8 mouse cellular contexts compared by ENCODE assay signal in the genomic region with DNA sequence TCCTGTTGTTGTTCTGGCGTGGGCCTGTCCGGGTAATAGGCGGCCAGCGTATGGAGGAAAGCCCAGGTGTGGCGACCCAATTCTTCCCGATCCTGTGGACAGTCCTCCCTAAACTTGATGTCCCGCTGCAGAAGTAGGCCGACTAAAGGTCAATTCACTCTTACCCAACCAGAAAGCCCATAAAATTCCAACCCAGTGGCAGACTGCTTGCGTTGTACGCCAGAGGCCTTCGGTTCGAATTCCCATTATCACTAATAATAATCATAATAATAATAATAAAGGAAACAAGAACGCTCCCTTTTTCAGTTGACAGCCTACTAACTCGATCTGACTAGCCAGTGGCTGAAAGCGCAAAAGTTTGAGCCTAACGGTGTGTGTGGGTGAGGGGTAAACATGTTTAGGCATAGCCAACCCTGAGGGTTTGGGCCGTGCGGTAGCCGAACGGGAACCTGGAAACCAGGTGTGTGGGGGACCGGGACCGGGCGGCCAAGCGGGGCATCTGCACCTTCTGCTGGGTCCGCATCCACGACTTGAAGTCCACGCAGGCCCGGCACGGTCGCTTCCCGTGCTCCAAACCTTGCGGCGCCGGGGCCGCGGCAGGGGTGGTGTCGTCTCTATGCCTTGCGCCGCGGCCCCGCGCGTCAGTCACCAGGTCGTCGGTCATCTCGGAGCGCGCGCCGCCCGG. TPM values are rescaled to one million over a fixed set of nuclear protein-coding genes. Genes with fewer than 3 reads are reported as not detected.
DNase-seq lines count a peak whose midpoint lies in the region; ATAC-seq and TF ChIP-seq lines count a peak whose summit lies in the region.

No protein-coding gene starts in this region.

- peak overlapping the region; percentile 94 for H3K27ac ChIP-seq in lung, embryonic 15.5 days
- H3K27ac ChIP-seq in embryonic facial prominence, embryonic 14.5 days (replicated peaks; ENCODE audit: low read depth, low read length), result peak overlapping the region; percentile 78
- peak overlapping the region; percentile 91 for H3K27ac ChIP-seq in kidney, embryonic 15.5 days

- TF ChIP-seq POLR2A in myocyte (IDR thresholded peaks at IDR 0.05; ENCODE audit: insufficient read length, low read depth), result no peak

- no peaks in the 10 kb centered on the region for H3K9me3 ChIP-seq in lung, embryonic 15.5 days
- H3K9me3 ChIP-seq in embryonic facial prominence, embryonic 14.5 days (ENCODE audit: control insufficient read depth, low read length), result no peaks in the 10 kb centered on the region
- H3K9me3 ChIP-seq in kidney, embryonic 15.5 days (replicated peaks), result no peaks in the 10 kb centered on the region

- WGBS in lung, embryonic 15.5 days, result 5% methylated on average over 45 of the region's 51 CpGs
- WGBS in embryonic facial prominence, embryonic 14.5 days, result 8% methylated on average over 36 of the region's 51 CpGs
- 4% methylated on average over 51 of the region's 51 CpGs for WGBS in kidney, embryonic 15.5 days

- peaks cover 7% of the 10 kb centered on the region for H3K27me3 ChIP-seq in lung, embryonic 15.5 days
- peaks cover 5% of the 10 kb centered on the region for H3K27me3 ChIP-seq in embryonic facial prominence, embryonic 14.5 days (replicated peaks; ENCODE audit: control insufficient read depth, insufficient read depth, low read length)
- peaks cover 15% of the 10 kb centered on the region for H3K27me3 ChIP-seq in kidney, embryonic 15.5 days
- no peaks in the 10 kb centered on the region for H3K27me3 ChIP-seq in myocyte (ENCODE audit: control insufficient read depth, insufficient read depth, insufficient read length)

- peaks cover 22% of the 10 kb centered on the region for H3K36me3 ChIP-seq in lung, embryonic 15.5 days
- peaks cover 31% of the 10 kb centered on the region for H3K36me3 ChIP-seq in embryonic facial prominence, embryonic 14.5 days (ENCODE audit: control insufficient read depth, insufficient read depth, low read length)
- H3K36me3 ChIP-seq in kidney, embryonic 15.5 days, result peaks cover 34% of the 10 kb centered on the region
- H3K36me3 ChIP-seq in myocyte (ENCODE audit: control insufficient read depth, insufficient read depth), result no peaks in the 10 kb centered on the region

- peaks cover 5% of the 10 kb centered on the region for H3K79me2 ChIP-seq in myocyte (ENCODE audit: control insufficient read depth, insufficient read depth)

- H3ac ChIP-seq in myocyte (ENCODE audit: control insufficient read depth, insufficient read length), result peak overlapping the region; percentile 50

- no peak for DNase-seq in lung, postnatal 25 days (ENCODE audit: low spot score)
- DNase-seq in embryonic facial prominence, embryonic 14.5 days (ENCODE audit: low spot score), result no peak
- no peak for DNase-seq in left cerebral cortex, adult 8-10 months (ENCODE audit: low spot score in 2 of 2)
- no peak for DNase-seq in cerebellum, postnatal 25 days
- DNase-seq in urinary bladder, postnatal 4 days (ENCODE audit: low spot score in 2 of 2), result no peak

- H3K4me1 ChIP-seq in lung, embryonic 15.5 days, result peaks cover 31% of the 10 kb centered on the region
- peaks cover 16% of the 10 kb centered on the region for H3K4me1 ChIP-seq in embryonic facial prominence, embryonic 14.5 days (ENCODE audit: control insufficient read depth, insufficient read depth, low read length)
- peaks cover 39% of the 10 kb centered on the region for H3K4me1 ChIP-seq in kidney, embryonic 15.5 days

- H3K9ac ChIP-seq in lung, embryonic 15.5 days, result peak overlapping the region; percentile 82
- peak overlapping the region; percentile 84 for H3K9ac ChIP-seq in embryonic facial prominence, embryonic 14.5 days (ENCODE audit: low read depth, low read length)
- peak overlapping the region; percentile 86 for H3K9ac ChIP-seq in kidney, embryonic 15.5 days

- peak overlapping the region; percentile 84 for H3K4me2 ChIP-seq in lung, embryonic 15.5 days
- H3K4me2 ChIP-seq in embryonic facial prominence, embryonic 14.5 days (ENCODE audit: low read depth, low read length), result peak overlapping the region; percentile 88
- H3K4me2 ChIP-seq in kidney, embryonic 15.5 days, result peak overlapping the region; percentile 91
- peak overlapping the region; percentile 58 for H3K4me2 ChIP-seq in myocyte (ENCODE audit: low read depth)

- H3K4me3 ChIP-seq in lung, embryonic 15.5 days, result peak overlapping the region; percentile 85
- peak overlapping the region; percentile 76 for H3K4me3 ChIP-seq in embryonic facial prominence, embryonic 14.5 days (ENCODE audit: low read depth, low read length)
- peak overlapping the region; percentile 85 for H3K4me3 ChIP-seq in kidney, embryonic 15.5 days (replicated peaks)
- peak overlapping the region; percentile 45 for H3K4me3 ChIP-seq in myocyte

- peak; percentile 20 for ATAC-seq in lung, embryonic 15.5 days (ENCODE audit: borderline replicate concordance, extremely low read depth, low FRiP score, low TSS enrichment)
- ATAC-seq in embryonic facial prominence, embryonic 14.5 days (ENCODE audit: low read depth), result no peak; the same call in 1 of the 2 replicates
- no peak; the same call in 1 of the 2 replicates for ATAC-seq in kidney, embryonic 15.5 days (replicated peaks; ENCODE audit: low FRiP score)

TF ChIP-seq in myocyte, 11 proteins besides CTCF, POLR2A, EP300 and RAD21:
- no peak for TF ChIP-seq CEBPB (IDR thresholded peaks at IDR 0.05; ENCODE audit: insufficient read depth, poor library complexity, severe bottlenecking)
- no peak for TF ChIP-seq MYOD1 (IDR thresholded peaks at IDR 0.05; ENCODE audit: control insufficient read depth in 1 of 3, insufficient read length in 2 of 3, low read depth in 2 of 3)
- no peak for TF ChIP-seq REST (IDR thresholded peaks at IDR 0.05; ENCODE audit: insufficient read depth, insufficient read length)
- no peak for TF ChIP-seq MAX (IDR thresholded peaks at IDR 0.05; ENCODE audit: low read depth)
- no peak for TF ChIP-seq TCF3 (IDR thresholded peaks at IDR 0.05; ENCODE audit: insufficient read length, low read depth)
- no peak for TF ChIP-seq USF1 (IDR thresholded peaks at IDR 0.05; ENCODE audit: low read depth)
- TF ChIP-seq E2F4 (IDR thresholded peaks at IDR 0.05; ENCODE audit: insufficient read depth), result no peak
- no peak for TF ChIP-seq TCF12 (IDR thresholded peaks at IDR 0.05; ENCODE audit: insufficient read depth, poor library complexity, severe bottlenecking)
- no peak for TF ChIP-seq POLR2AphosphoS2 (IDR thresholded peaks at IDR 0.05; ENCODE audit: insufficient read length, low read depth)
- TF ChIP-seq SRF (IDR thresholded peaks at IDR 0.05; ENCODE audit: control insufficient read depth, insufficient read length, low read depth), result no peak
- no peak for TF ChIP-seq MYOG (IDR thresholded peaks at IDR 0.05; ENCODE audit: control insufficient read depth in 1 of 3, insufficient read depth in 1 of 3, insufficient read length in 2 of 3, low read depth in 2 of 3)

RNA-seq across cellular contexts. Expression of a gene that starts 0.5 kb away (rescaled TPM):
- 47.3 and 47.4 TPM in 2 replicates for polyA plus RNA-seq in lung, embryonic 15.5 days (2015; fragmentation: Nextera tagmentation; extraction: Ambion mirVana)
- polyA plus RNA-seq in embryonic facial prominence, embryonic 14.5 days (2014; fragmentation: Nextera tagmentation; extraction: Ambion mirVana), result 40.8 and 41.9 TPM in 2 replicates
- polyA plus RNA-seq in kidney, embryonic 15.5 days (2015; fragmentation: Nextera tagmentation; extraction: Ambion mirVana), result 45.6 and 49.5 TPM in 2 replicates
- polyA plus RNA-seq in myocyte (2012; fragmentation: generic; extraction: Trizol), result 47.7 TPM
- total RNA-seq in left cerebral cortex, adult 8-10 months (2022), result 10 to 100 TPM; 17.6 to 19.2 (median 18.0) TPM

RNA-seq across cellular contexts. Expression of a gene that starts 0.6 kb away (rescaled TPM):
- 3.5 and 5.1 TPM in 2 replicates for polyA plus RNA-seq in lung, embryonic 15.5 days (2015; fragmentation: Nextera tagmentation; extraction: Ambion mirVana)
- polyA plus RNA-seq in embryonic facial prominence, embryonic 14.5 days (2014; fragmentation: Nextera tagmentation; extraction: Ambion mirVana), result 3.7 and 5.3 TPM in 2 replicates
- polyA plus RNA-seq in kidney, embryonic 15.5 days (2015; fragmentation: Nextera tagmentation; extraction: Ambion mirVana), result 1.5 and 3.4 TPM in 2 replicates
- polyA plus RNA-seq in myocyte (2012; fragmentation: generic; extraction: Trizol), result 0.54 TPM
- 1 to 10 TPM; 2.8 to 5.9 (median 3.0) TPM for total RNA-seq in left cerebral cortex, adult 8-10 months (2022)

RNA-seq across cellular contexts. Expression of a gene that starts 5.7 kb away (rescaled TPM):
- 1.0 and 2.0 TPM in 2 replicates for polyA plus RNA-seq in lung, embryonic 15.5 days (2015; fragmentation: Nextera tagmentation; extraction: Ambion mirVana)
- polyA plus RNA-seq in embryonic facial prominence, embryonic 14.5 days (2014; fragmentation: Nextera tagmentation; extraction: Ambion mirVana), result 7.7 and 8.2 TPM in 2 replicates
- polyA plus RNA-seq in kidney, embryonic 15.5 days (2015; fragmentation: Nextera tagmentation; extraction: Ambion mirVana), result 2.4 and 4.6 TPM in 2 replicates
- 0.29 TPM for polyA plus RNA-seq in myocyte (2012; fragmentation: generic; extraction: Trizol)
- total RNA-seq in left cerebral cortex, adult 8-10 months (2022), result 100 to 1,000 TPM; 163 to 176 (median 164) TPM

RNA-seq across cellular contexts. Expression of a gene that starts 12.0 kb away (rescaled TPM):
- polyA plus RNA-seq in lung, embryonic 15.5 days (2015; fragmentation: Nextera tagmentation; extraction: Ambion mirVana), result 81.2 and 85.2 TPM in 2 replicates
- polyA plus RNA-seq in embryonic facial prominence, embryonic 14.5 days (2014; fragmentation: Nextera tagmentation; extraction: Ambion mirVana), result 50.1 and 67.2 TPM in 2 replicates
- polyA plus RNA-seq in kidney, embryonic 15.5 days (2015; fragmentation: Nextera tagmentation; extraction: Ambion mirVana), result 85.0 and 94.5 TPM in 2 replicates
- 66.6 TPM for polyA plus RNA-seq in myocyte (2012; fragmentation: generic; extraction: Trizol)
- total RNA-seq in left cerebral cortex, adult 8-10 months (2022), result 10 to 100 TPM; 23.4 to 29.7 (median 25.6) TPM

RNA-seq across cellular contexts. Expression of a gene that starts 22.4 kb away (rescaled TPM):
- polyA plus RNA-seq in lung, embryonic 15.5 days (2015; fragmentation: Nextera tagmentation; extraction: Ambion mirVana), result 0.18 and 0.21 TPM in 2 replicates
- polyA plus RNA-seq in embryonic facial prominence, embryonic 14.5 days (2014; fragmentation: Nextera tagmentation; extraction: Ambion mirVana), result 0.17 TPM in 1 of 2 replicates, not detected in the other
- 0.18 TPM in 1 of 2 replicates, not detected in the other for polyA plus RNA-seq in kidney, embryonic 15.5 days (2015; fragmentation: Nextera tagmentation; extraction: Ambion mirVana)
- 0.36 TPM for polyA plus RNA-seq in myocyte (2012; fragmentation: generic; extraction: Trizol)
- total RNA-seq in left cerebral cortex, adult 8-10 months (2022), result under 1 TPM in 1 of 4 experiments, not detected in 3; 0.37 TPM
